Mouse (Mus musculus) liver, adult 2 months (tissue): ENCODE measurements around the gene Wipf2.

ENCODE experiments used
- CTCF ChIP-seq: fragments of 200-500 bp; IDR thresholded peaks from 2 replicates; pipeline ENCODE4 v1.5.1; 2011; ENCODE audit warnings: low read depth, low read length, control low read depth
- POLR2A ChIP-seq: fragments of 200-500 bp; IDR thresholded peaks from 2 replicates; pipeline ENCODE4 v1.6.1; 2011; ENCODE audit warnings: low read length, control low read depth; ENCODE audit not compliant: insufficient read depth; ENCODE audit errors: extremely low read depth

GRCm38 (mm10) chr11:98869906-98870305, 6.5 kb downstream of the Wipf2 start:
- TF ChIP-seq CTCF: no peak
- TF ChIP-seq POLR2A: no peak
